Mouse (Mus musculus): ENCODE results near the gene Hoxd9. TPM values are rescaled to one million over a fixed set of nuclear protein-coding genes. Genes with fewer than 3 reads are reported as not detected.

Hoxd9 gene
- polyA plus RNA-seq, 1 experiment from 2014 or later = 0.34 TPM

DNA sequence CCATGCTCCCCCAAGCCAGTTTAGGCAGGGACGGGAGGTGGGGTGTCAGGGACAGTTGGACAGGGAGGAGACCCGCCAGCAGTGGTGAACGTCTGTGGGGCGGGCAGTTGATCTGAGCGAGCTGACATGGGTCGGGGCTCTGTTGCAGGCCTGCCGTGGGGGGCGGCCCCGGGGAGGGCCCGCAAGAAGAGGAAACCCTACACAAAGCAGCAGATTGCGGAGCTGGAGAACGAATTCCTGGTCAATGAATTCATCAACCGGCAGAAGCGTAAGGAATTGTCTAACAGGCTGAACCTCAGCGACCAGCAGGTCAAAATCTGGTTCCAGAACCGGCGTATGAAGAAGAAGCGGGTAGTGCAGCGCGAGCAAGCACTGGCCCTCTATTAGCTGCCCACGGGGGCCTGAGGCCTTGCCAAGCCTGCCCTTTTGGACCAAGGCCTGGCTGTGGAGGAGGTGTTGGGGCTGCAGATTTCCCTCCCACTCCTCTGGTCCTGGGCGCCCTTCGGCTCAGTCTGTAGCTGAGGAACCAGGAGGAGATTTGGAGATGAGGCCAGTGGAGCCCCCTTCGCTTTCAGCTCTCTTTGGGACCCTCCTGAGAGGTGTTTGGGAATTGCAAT lies 21.8 kb upstream of the Hoxd9 start:
- TF ChIP-seq CTCF (IDR thresholded peaks at IDR 0.05; ENCODE audit: low read depth) (no peak), EP300 (optimal IDR thresholded peaks at IDR 0.05) (no peak)
- Histone ChIP-seq H3K4me2 (replicated peaks; ENCODE audit: low read depth) (no peak overlapping the region), H3K27me3 (ENCODE audit: control insufficient read depth, insufficient read depth, low read length) (peaks cover 46% of the 10 kb centered on the region; the same call in 1 of the 2 replicates), H3K4me3 (ENCODE audit: low read depth, low read length) (no peak overlapping the region), H3K27ac (replicated peaks) (no peak overlapping the region), H3K9ac (ENCODE audit: low read length) (no peak overlapping the region), H3K36me3 (ENCODE audit: control insufficient read depth, insufficient read depth, low read length) (no peaks in the 10 kb centered on the region), H3K9me3 (ENCODE audit: control insufficient read depth, low read length) (no peaks in the 10 kb centered on the region), H3K4me1 (replicated peaks; ENCODE audit: control insufficient read depth, insufficient read depth) (no peaks in the 10 kb centered on the region)
- WGBS = 4% methylated on average over 23 of the region's 24 CpGs
- DNase-seq (ENCODE audit: low spot score) = peak; percentile 12
- no peak for ATAC-seq (ENCODE audit: low FRiP score, low TSS enrichment)

GRCm38 (mm10) chr2:74676376-74677052 lies 21.0 kb upstream of the Hoxd9 start:
- WGBS = 7% methylated on average over 9 of the region's 9 CpGs
- Histone ChIP-seq H3K4me3 (ENCODE audit: low read depth, low read length) (no peak overlapping the region), H3K9ac (ENCODE audit: low read length) (no peak overlapping the region), H3K36me3 (ENCODE audit: control insufficient read depth, insufficient read depth, low read length) (no peaks in the 10 kb centered on the region), H3K27ac (replicated peaks) (no peak overlapping the region), H3K9me3 (ENCODE audit: control insufficient read depth, low read length) (no peaks in the 10 kb centered on the region), H3K4me1 (replicated peaks; ENCODE audit: control insufficient read depth, insufficient read depth) (no peaks in the 10 kb centered on the region), H3K27me3 (ENCODE audit: control insufficient read depth, insufficient read depth, low read length) (peaks cover 48% of the 10 kb centered on the region; the same call in 1 of the 2 replicates), H3K4me2 (replicated peaks; ENCODE audit: low read depth) (no peak overlapping the region)
- TF ChIP-seq CTCF (IDR thresholded peaks at IDR 0.05; ENCODE audit: low read depth) (no peak), EP300 (optimal IDR thresholded peaks at IDR 0.05) (no peak)
- no peak for ATAC-seq (ENCODE audit: low FRiP score, low TSS enrichment)
- no peak for DNase-seq (ENCODE audit: low spot score)

DNA sequence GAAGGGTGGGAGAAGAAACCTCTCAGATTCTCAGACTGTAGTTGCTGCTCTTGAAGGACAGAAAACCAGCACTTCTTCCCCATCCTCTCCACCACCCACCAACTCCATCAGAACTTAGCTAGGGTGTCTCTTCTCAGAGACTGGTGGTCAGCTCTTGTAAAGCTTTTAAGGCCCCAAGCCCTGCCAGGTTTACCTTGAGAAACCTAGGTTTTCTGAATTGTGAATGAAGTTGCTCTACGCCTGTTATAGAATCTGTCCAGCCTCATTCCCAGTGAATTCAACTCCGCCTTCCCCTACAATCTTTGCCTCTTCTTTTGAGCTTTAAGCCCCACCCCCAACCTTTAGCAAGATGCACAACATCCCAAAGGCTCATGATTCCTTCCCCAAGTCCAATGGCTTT lies 20.4 kb upstream of the Hoxd9 start:
- 24% methylated on average over 2 of the region's 2 CpGs for WGBS
- Histone ChIP-seq H3K27ac (replicated peaks) (no peak overlapping the region), H3K4me2 (replicated peaks; ENCODE audit: low read depth) (no peak overlapping the region), H3K9me3 (ENCODE audit: control insufficient read depth, low read length) (no peaks in the 10 kb centered on the region), H3K4me1 (replicated peaks; ENCODE audit: control insufficient read depth, insufficient read depth) (no peaks in the 10 kb centered on the region), H3K27me3 (ENCODE audit: control insufficient read depth, insufficient read depth, low read length) (peaks cover 53% of the 10 kb centered on the region), H3K4me3 (ENCODE audit: low read depth, low read length) (no peak overlapping the region), H3K36me3 (ENCODE audit: control insufficient read depth, insufficient read depth, low read length) (no peaks in the 10 kb centered on the region), H3K9ac (ENCODE audit: low read length) (no peak overlapping the region)
- no peak for DNase-seq (ENCODE audit: low spot score)
- no peak for TF ChIP-seq EP300 (optimal IDR thresholded peaks at IDR 0.05)
- no peak for TF ChIP-seq CTCF (IDR thresholded peaks at IDR 0.05; ENCODE audit: low read depth)
- ATAC-seq (ENCODE audit: low FRiP score, low TSS enrichment) = no peak

DNA sequence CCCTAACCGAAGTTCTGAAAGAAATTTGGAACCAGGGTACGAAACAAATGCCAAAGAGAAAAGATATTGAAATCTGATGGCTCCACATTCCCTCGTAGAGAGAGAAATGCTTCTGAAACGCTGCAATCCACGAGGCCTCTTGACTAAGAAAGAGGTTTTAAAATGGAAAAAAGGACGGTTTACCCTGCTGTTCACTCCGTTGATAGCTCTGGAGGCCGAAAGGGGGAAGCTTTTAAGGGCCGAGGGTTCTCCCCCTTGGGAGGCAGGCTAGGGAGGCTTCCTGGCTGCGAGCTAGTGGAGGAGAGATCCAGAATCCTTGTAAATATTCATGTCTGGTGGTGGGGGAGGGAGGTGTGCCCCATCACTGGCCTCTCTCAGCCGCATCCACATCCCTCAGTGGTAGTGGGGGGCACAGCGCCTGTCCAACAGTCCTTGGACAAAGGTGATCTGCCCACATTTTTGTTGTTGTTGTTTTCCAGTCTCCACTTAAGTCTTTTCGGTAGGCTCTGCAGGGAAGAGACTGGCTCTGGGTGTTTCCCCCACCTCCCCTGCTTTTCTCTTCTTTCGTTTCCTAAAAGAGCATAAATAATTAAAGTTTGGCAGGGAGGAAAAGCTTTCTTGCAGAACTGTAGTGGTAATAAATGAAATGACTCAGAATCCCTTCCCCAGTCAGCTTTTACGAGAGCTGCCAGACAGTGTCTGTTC lies 18.5 kb upstream of the Hoxd9 start, which contains the start of gene Hoxd11:
Gene Hoxd11, plus strand, starts transcription at position 667 of the 705 bp plus-strand sequence.
- ATAC-seq (ENCODE audit: low FRiP score, low TSS enrichment) (no peak), DNase-seq (ENCODE audit: low spot score) (no peak)
- Histone ChIP-seq H3K4me1 (replicated peaks; ENCODE audit: control insufficient read depth, insufficient read depth) (no peaks in the 10 kb centered on the region), H3K36me3 (ENCODE audit: control insufficient read depth, insufficient read depth, low read length) (no peaks in the 10 kb centered on the region), H3K27ac (replicated peaks) (no peak within 1 kb of the TSS), H3K4me2 (replicated peaks; ENCODE audit: low read depth) (no peak within 1 kb of the TSS), H3K27me3 (ENCODE audit: control insufficient read depth, insufficient read depth, low read length) (peaks cover 51% of the 10 kb centered on the region), H3K4me3 (ENCODE audit: low read depth, low read length) (no peak within 1 kb of the TSS), H3K9ac (ENCODE audit: low read length) (no peak within 1 kb of the TSS), H3K9me3 (ENCODE audit: control insufficient read depth, low read length) (no peaks in the 10 kb centered on the region)
- TF ChIP-seq CTCF (IDR thresholded peaks at IDR 0.05; ENCODE audit: low read depth) = no peak
- no peak for TF ChIP-seq EP300 (optimal IDR thresholded peaks at IDR 0.05)
- 4% methylated on average over 15 of the region's 15 CpGs for WGBS

GRCm38 (mm10) chr2:74679596-74679971 lies 17.9 kb upstream of the Hoxd9 start:
- Histone ChIP-seq H3K4me1 (replicated peaks; ENCODE audit: control insufficient read depth, insufficient read depth) (no peaks in the 10 kb centered on the region), H3K4me2 (replicated peaks; ENCODE audit: low read depth) (no peak overlapping the region), H3K27me3 (ENCODE audit: control insufficient read depth, insufficient read depth, low read length) (peaks cover 53% of the 10 kb centered on the region), H3K27ac (replicated peaks) (no peak overlapping the region), H3K9ac (ENCODE audit: low read length) (no peak overlapping the region), H3K9me3 (ENCODE audit: control insufficient read depth, low read length) (no peaks in the 10 kb centered on the region), H3K4me3 (ENCODE audit: low read depth, low read length) (no peak overlapping the region), H3K36me3 (ENCODE audit: control insufficient read depth, insufficient read depth, low read length) (no peaks in the 10 kb centered on the region)
- no peak for ATAC-seq (ENCODE audit: low FRiP score, low TSS enrichment)
- DNase-seq (ENCODE audit: low spot score) = peak; percentile 10
- no peak for TF ChIP-seq CTCF (IDR thresholded peaks at IDR 0.05; ENCODE audit: low read depth)
- no peak for TF ChIP-seq EP300 (optimal IDR thresholded peaks at IDR 0.05)
- 1% methylated on average over 26 of the region's 26 CpGs for WGBS

- peak; percentile 13 for DNase-seq (ENCODE audit: low spot score)
- Histone ChIP-seq H3K9me3 (ENCODE audit: control insufficient read depth, low read length) (no peaks in the 10 kb centered on the region), H3K27ac (replicated peaks) (no peak overlapping the region)
Observed at GRCm38 (mm10) chr2:74679980-74680379, 17.5 kb upstream of the Hoxd9 start.

More at GRCm38 (mm10) chr2:74679980-74680379, 17.5 kb upstream of the Hoxd9 start:
- WGBS = 2% methylated on average over 23 of the region's 23 CpGs
- H3K36me3 ChIP-seq (ENCODE audit: control insufficient read depth, insufficient read depth, low read length) = no peaks in the 10 kb centered on the region
- no peaks in the 10 kb centered on the region for H3K4me1 ChIP-seq (replicated peaks; ENCODE audit: control insufficient read depth, insufficient read depth)
- no peak overlapping the region for H3K4me2 ChIP-seq (replicated peaks; ENCODE audit: low read depth)
- TF ChIP-seq CTCF (IDR thresholded peaks at IDR 0.05; ENCODE audit: low read depth) (no peak), EP300 (optimal IDR thresholded peaks at IDR 0.05) (no peak)
- ATAC-seq (ENCODE audit: low FRiP score, low TSS enrichment) = no peak
- H3K9ac ChIP-seq (ENCODE audit: low read length) = no peak overlapping the region
- no peak overlapping the region for H3K4me3 ChIP-seq (ENCODE audit: low read depth, low read length)
- H3K27me3 ChIP-seq (ENCODE audit: control insufficient read depth, insufficient read depth, low read length) = peaks cover 54% of the 10 kb centered on the region
